Comparison of ENCODE assay signal across 8 mouse cellular contexts in genomic region chr3:58159384-58159783, GRCm38 (mm10).
A peak's percentile ranks its signal among the peaks of the same experiment; 100 is the strongest.
DNase-seq lines count a peak whose midpoint lies in the region; ATAC-seq and TF ChIP-seq lines count a peak whose summit lies in the region.

No protein-coding gene starts in this region.

- H3K79me2 ChIP-seq in liver, adult 2 months (ENCODE audit: control insufficient read depth, insufficient read depth, low read length): no peaks in the 10 kb centered on the region

- no peaks in the 10 kb centered on the region for H3K27me3 ChIP-seq in liver, adult 2 months (ENCODE audit: control insufficient read depth, insufficient read depth, low read length)
- no peaks in the 10 kb centered on the region for H3K27me3 ChIP-seq in liver, embryonic 11.5 days (replicated peaks; ENCODE audit: control insufficient read depth, insufficient read depth, low read length)
- no peaks in the 10 kb centered on the region for H3K27me3 ChIP-seq in kidney, postnatal 0 days (ENCODE audit: insufficient read depth, low read length)
- H3K27me3 ChIP-seq in neural tube, embryonic 14.5 days (ENCODE audit: control insufficient read depth, insufficient read depth, low read length): no peaks in the 10 kb centered on the region

- WGBS in liver, adult 2 months: 53% methylated on average over 3 of the region's 3 CpGs
- 57% methylated on average over 3 of the region's 3 CpGs for WGBS in liver, embryonic 11.5 days
- 62% methylated on average over 3 of the region's 3 CpGs for WGBS in kidney, postnatal 0 days
- WGBS in neural tube, embryonic 14.5 days: 54% methylated on average over 3 of the region's 3 CpGs

- H3K4me2 ChIP-seq in liver, embryonic 11.5 days: no peak overlapping the region
- no peak overlapping the region for H3K4me2 ChIP-seq in kidney, postnatal 0 days (ENCODE audit: low read length)
- H3K4me2 ChIP-seq in neural tube, embryonic 14.5 days (ENCODE audit: low read depth, low read length): no peak overlapping the region

- no peak overlapping the region for H3K4me3 ChIP-seq in liver, adult 2 months (ENCODE audit: insufficient read depth, low read depth, low read length)
- H3K4me3 ChIP-seq in liver, embryonic 11.5 days (ENCODE audit: low read depth, low read length): no peak overlapping the region
- no peak overlapping the region for H3K4me3 ChIP-seq in kidney, postnatal 0 days (replicated peaks; ENCODE audit: low read depth, low read length)
- H3K4me3 ChIP-seq in neural tube, embryonic 14.5 days (ENCODE audit: low read depth, low read length): no peak overlapping the region

- ATAC-seq in CD4-positive, CD25-positive, alpha-beta regulatory T cell, adult 4 months: no peak
- ATAC-seq in liver, embryonic 11.5 days (replicated peaks; ENCODE audit: low FRiP score): no peak
- ATAC-seq in kidney, postnatal 0 days (replicated peaks; ENCODE audit: low FRiP score, low read depth): no peak
- peak; percentile 59; the same call in 1 of the 2 replicates for ATAC-seq in neural tube, embryonic 14.5 days (ENCODE audit: low read depth)

- DNase-seq in CD4-positive, CD25-positive, alpha-beta regulatory T cell, adult 2 months (ENCODE audit: low read depth, low spot score): peak; percentile 34
- DNase-seq in liver, adult 2 months (ENCODE audit: extremely low read depth, low read depth, low spot score): peak; percentile 42
- no peak for DNase-seq in liver, embryonic 11.5 days (ENCODE audit: low spot score)
- DNase-seq in embryo, embryonic 11 days: peak; percentile 53
- DNase-seq in kidney, postnatal 0 days (ENCODE audit: low spot score): peak; percentile 81
- DNase-seq in urinary bladder, postnatal 36 days (ENCODE audit: low spot score in 2 of 2): no peak

- TF ChIP-seq POLR2A in liver, adult 2 months (IDR thresholded peaks at IDR 0.05; ENCODE audit: extremely low read depth, insufficient read depth, low read length): no peak

- no peaks in the 10 kb centered on the region for H3K36me3 ChIP-seq in liver, adult 2 months (ENCODE audit: control insufficient read depth, insufficient read depth, low read length)
- H3K36me3 ChIP-seq in liver, embryonic 11.5 days (ENCODE audit: control insufficient read depth, insufficient read depth, low read length): no peaks in the 10 kb centered on the region
- no peaks in the 10 kb centered on the region for H3K36me3 ChIP-seq in kidney, postnatal 0 days (ENCODE audit: insufficient read depth, low read length)
- H3K36me3 ChIP-seq in neural tube, embryonic 14.5 days (ENCODE audit: control insufficient read depth, insufficient read depth, low read length): no peaks in the 10 kb centered on the region

- no peak overlapping the region for H3K27ac ChIP-seq in liver, adult 2 months (replicated peaks; ENCODE audit: insufficient read depth, low read depth, low read length)
- H3K27ac ChIP-seq in liver, embryonic 11.5 days (ENCODE audit: low read depth, low read length): no peak overlapping the region
- H3K27ac ChIP-seq in kidney, postnatal 0 days: no peak overlapping the region
- no peak overlapping the region for H3K27ac ChIP-seq in neural tube, embryonic 14.5 days (ENCODE audit: low read depth, low read length)

- H3K9me3 ChIP-seq in liver, embryonic 11.5 days (ENCODE audit: control insufficient read depth, low read length): no peaks in the 10 kb centered on the region
- H3K9me3 ChIP-seq in kidney, postnatal 0 days (replicated peaks; ENCODE audit: low read length): no peaks in the 10 kb centered on the region
- no peaks in the 10 kb centered on the region for H3K9me3 ChIP-seq in neural tube, embryonic 14.5 days (ENCODE audit: control insufficient read depth, low read length)

- H3K4me1 ChIP-seq in liver, adult 2 months (ENCODE audit: control insufficient read depth, insufficient read depth, low read length): no peaks in the 10 kb centered on the region; the same call in 1 of the 2 replicates
- H3K4me1 ChIP-seq in liver, embryonic 11.5 days (replicated peaks; ENCODE audit: control insufficient read depth, insufficient read depth, low read length): no peaks in the 10 kb centered on the region
- no peaks in the 10 kb centered on the region for H3K4me1 ChIP-seq in kidney, postnatal 0 days (replicated peaks; ENCODE audit: insufficient read depth, low read length)
- H3K4me1 ChIP-seq in neural tube, embryonic 14.5 days (ENCODE audit: control insufficient read depth, insufficient read depth, low read length): no peaks in the 10 kb centered on the region

- no peak overlapping the region for H3K9ac ChIP-seq in liver, adult 2 months (ENCODE audit: low read depth, low read length)
- no peak overlapping the region for H3K9ac ChIP-seq in liver, embryonic 11.5 days (ENCODE audit: low read depth, low read length)
- no peak overlapping the region for H3K9ac ChIP-seq in kidney, postnatal 0 days (ENCODE audit: low read depth, low read length)
- H3K9ac ChIP-seq in neural tube, embryonic 14.5 days (replicated peaks; ENCODE audit: low read depth, low read length): no peak overlapping the region

- TF ChIP-seq CTCF in liver, adult 2 months (IDR thresholded peaks at IDR 0.05; ENCODE audit: low read depth, low read length): no peak
- peak; percentile 87 for TF ChIP-seq CTCF in kidney, postnatal 0 days (IDR thresholded peaks at IDR 0.05; ENCODE audit: low read depth)

Comparison
In these comparisons a context has a peak if more than half of its experiments do, and no peak if none do; other contexts are left out.
1. DNase-seq: peak in CD4-positive, CD25-positive, alpha-beta regulatory T cell, adult 2 months (single experiment), liver, adult 2 months (single experiment), embryo, embryonic 11 days (single experiment) and kidney, postnatal 0 days (single experiment); none in liver, embryonic 11.5 days (single experiment) and urinary bladder, postnatal 36 days (0 of 2).